Mouse (Mus musculus) olfactory bulb, adult 2 months (tissue): ENCODE data around the gene Xpo1. TPM values are rescaled to one million over a fixed set of nuclear protein-coding genes. Genes with fewer than 3 reads are reported as not detected.
"Not testable (repeated sequence)": the region's sequence is repeated elsewhere in the genome, so short reads cannot be mapped to it uniquely, and the experiment has no call there.

Source experiments
- H3K27ac ChIP-seq: fragments of 200-500 bp; 2 replicates; pipeline ENCODE4 v1.5.1; 2012; ENCODE audit warnings: low read depth, low read length; ENCODE audit not compliant: insufficient read depth
- H3K4me1 ChIP-seq: fragments of 200-500 bp; 2 replicates; pipeline ENCODE4 v1.6.1; 2012; ENCODE audit warnings: low read length; ENCODE audit not compliant: control insufficient read depth, insufficient read depth
- H3K4me3 ChIP-seq: fragments of 200-500 bp; 2 replicates; pipeline ENCODE4 v1.5.1; 2012; ENCODE audit warnings: mild to moderate bottlenecking, low read depth, low read length, moderate library complexity; ENCODE audit not compliant: insufficient read depth
- CTCF ChIP-seq: fragments of 200-500 bp; IDR thresholded peaks from 2 replicates; pipeline ENCODE4 v1.5.1; 2012; ENCODE audit warnings: low read depth, mild to moderate bottlenecking, low read length, moderate library complexity; ENCODE audit not compliant: insufficient read depth
- POLR2A ChIP-seq: fragments of 200-500 bp; IDR thresholded peaks from 2 replicates; pipeline ENCODE4 v1.6.1; 2012; ENCODE audit warnings: mild to moderate bottlenecking, low read depth, low read length, moderate library complexity; ENCODE audit not compliant: insufficient read depth
- WGBS: fragments of 180-500 bp; shearing (Covaris S2); methylation state at CpG from one replicate; pipeline ENCODE4 v1.1.7; 2018; 5-methylcytosine and 5-hydroxymethylcytosine counted together
- polyA plus RNA-seq: library from polyadenylated mRNA; stranded (reverse); fragments of >200 nt; gene quantifications from 2 replicates; pipeline ENCODE4 v1.2.4, GENCODE M21; 2012; ENCODE audit warnings: low replicate concordance; ENCODE audit not compliant: missing spikeins, insufficient read depth, insufficient read length

Xpo1 gene
- polyA plus RNA-seq, 1 experiment = not detected

DNA sequence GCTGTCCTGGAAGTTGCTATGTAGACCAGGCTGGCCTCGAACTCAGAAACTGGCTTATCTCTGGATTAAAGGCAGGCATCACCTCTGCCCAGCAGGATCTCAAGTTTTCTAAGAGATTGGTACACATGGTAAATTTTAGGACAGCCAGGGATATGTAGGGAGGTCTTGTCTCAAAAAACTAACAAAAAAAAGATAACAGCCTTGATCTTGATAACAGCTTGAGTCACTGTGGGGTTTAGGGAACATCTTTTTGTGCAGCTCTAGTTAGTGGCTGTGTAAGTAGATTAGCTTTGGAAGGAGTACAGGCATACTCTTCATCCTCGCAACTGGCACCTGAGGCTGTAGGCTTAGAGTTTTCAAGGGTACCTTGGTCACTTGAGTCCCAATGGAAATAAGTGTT, 41.5 kb downstream of the Xpo1 start:
- no peak for TF ChIP-seq CTCF
- TF ChIP-seq POLR2A = no peak
- no peaks in the 10 kb centered on the region for H3K4me1 ChIP-seq
- WGBS = 95% methylated on average over 2 of the region's 2 CpGs

DNA sequence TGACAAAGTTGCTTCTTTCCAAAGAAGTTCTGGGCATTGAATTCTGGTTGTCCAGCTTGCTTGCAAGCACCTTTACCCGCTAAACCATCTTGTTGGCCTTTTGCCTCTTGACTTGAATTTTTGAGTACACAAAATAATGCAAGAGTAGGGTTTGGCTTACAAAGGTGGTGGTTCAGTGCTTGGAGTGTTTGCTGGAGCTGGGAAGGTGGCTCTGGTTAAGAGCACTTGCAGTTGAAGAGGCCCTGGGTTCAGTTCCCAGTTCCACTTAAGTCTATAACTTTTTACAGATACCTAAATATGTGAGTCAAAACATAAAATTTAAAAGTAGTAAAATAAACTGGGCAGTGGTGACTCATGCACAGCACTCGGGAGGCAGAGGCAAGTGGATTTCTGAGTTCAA, 42.5 kb downstream of the Xpo1 start:
- WGBS = 95% methylated on average over 2 of the region's 2 CpGs
- Histone ChIP-seq H3K27ac (no peak overlapping the region), H3K4me1 (no peaks in the 10 kb centered on the region), H3K4me3 (no peak overlapping the region)
- TF ChIP-seq POLR2A (no peak), CTCF (no peak)

More for the DNA sequence above, 41.5 kb downstream of the Xpo1 start:
- H3K27ac ChIP-seq = no peak overlapping the region
- H3K4me3 ChIP-seq = no peak overlapping the region

DNA sequence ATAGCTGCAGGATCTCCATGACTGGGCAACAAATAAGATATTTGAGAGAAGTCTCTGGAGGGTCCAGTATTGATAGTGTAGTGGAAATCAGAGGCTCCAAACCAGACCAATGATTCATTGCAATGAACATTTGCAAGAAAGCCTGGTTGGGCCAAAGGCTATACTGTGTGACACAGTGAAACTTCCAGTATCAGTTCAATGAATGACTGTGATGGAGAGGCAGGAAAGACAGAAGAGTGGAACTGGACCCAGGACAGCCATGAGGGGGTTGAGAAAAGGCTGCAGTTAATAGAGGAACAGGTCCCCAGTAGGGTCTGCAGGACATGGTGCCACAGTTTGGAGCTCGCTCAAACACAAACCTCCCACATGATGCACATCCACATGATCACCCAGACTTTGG, 44.1 kb downstream of the Xpo1 start:
- Histone ChIP-seq H3K4me3 (no peak overlapping the region), H3K27ac (no peak overlapping the region), H3K4me1 (no peaks in the 10 kb centered on the region)
- WGBS = 90% methylated on average over 1 of the region's 1 CpGs
- no peak for TF ChIP-seq POLR2A
- TF ChIP-seq CTCF = no peak

- TF ChIP-seq POLR2A = no peak
- TF ChIP-seq CTCF = no peak
- Histone ChIP-seq H3K4me3 (no peak overlapping the region), H3K27ac (no peak overlapping the region), H3K4me1 (no peaks in the 10 kb centered on the region)
- 73% methylated on average over 1 of the region's 1 CpGs for WGBS
Observed at GRCm38 (mm10) chr11:23303126-23303525, 47.3 kb downstream of the Xpo1 start.

DNA sequence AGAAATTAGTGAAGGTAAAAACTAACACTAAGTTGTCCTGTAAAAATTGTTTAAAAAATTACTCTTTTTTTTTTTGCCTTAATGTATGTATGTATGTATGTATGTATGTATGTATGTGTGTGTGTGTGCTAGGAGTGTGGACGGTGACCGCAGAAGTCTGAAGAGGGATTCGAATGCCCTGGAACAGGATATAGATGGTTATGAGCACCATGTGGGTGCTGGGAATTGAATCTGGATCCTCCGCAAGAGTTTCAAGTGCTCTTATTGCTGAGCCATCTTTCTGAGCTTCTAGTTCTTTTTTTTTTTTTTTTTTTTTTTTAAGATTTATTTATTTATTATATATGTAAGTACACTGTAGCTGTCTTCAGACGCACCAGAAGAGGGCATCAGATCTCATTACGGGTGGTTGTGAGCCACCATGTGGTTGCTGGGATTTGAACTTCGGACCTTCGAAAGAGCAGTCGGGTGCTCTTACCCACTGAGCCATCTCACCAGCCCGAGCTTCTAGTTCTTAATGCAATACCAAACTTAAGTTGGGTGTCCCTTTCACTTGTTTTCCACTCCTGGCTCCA, 49.3 kb downstream of the Xpo1 start:
- H3K27ac ChIP-seq, H3K4me1 ChIP-seq: not testable (repeated sequence)
- H3K4me3 ChIP-seq = peak overlapping the region; percentile 75
- WGBS = 34% methylated on average over 10 of the region's 10 CpGs

DNA sequence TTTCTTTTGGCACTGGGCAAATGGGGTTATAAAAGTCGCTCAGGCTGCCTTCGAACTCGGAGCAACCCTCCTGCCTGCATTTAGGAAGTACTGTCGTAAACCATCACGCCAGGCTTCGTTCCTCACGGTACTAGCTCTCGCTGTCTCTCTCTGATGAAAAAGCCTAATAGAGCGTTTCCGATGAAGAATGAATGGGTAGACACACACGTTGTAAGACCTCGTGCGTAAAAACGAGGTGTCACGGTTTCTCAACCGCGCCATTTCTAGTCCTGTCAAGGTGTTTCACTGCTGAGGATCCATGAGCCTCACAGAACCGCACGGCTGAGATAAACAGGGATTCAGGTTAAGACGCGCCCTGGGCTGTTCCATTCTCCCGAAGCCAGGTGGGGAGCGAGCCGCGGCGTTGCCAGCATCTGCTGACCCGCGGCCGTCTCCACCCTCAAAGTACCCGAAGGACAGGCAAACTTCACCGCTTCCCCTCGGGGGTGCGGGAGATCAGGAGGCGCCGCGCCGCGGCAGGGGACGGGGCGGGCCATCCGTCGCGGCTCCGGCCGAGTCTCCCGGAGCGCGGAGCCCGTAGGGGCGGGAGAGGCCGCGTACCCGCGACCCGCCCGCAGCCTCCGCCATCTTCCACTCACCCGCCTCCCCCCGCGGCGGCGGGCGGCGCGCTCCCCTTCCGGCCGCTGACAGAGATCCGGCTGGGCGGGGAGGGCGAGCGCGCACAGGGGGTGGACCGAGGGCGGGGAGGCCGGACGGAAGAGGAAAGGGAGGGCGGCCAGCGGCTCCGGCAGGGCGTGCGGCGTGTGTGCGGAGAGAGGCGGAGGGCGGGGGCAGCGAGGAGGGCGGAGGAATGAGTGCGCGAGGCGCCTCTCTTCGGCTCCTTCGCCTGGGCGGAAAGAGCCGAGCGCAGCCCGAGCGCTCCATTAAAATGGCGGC, 50.1 kb downstream of the Xpo1 start:
- peak overlapping the region; percentile 75 for H3K4me3 ChIP-seq
- H3K27ac ChIP-seq = peak overlapping the region; percentile 76
- H3K4me1 ChIP-seq = peaks cover 2% of the 10 kb centered on the region; the same call in 1 of the 2 replicates
- TF ChIP-seq POLR2A = peak; percentile 91
- TF ChIP-seq CTCF = no peak
- under 1% methylated on average over 97 of the region's 98 CpGs for WGBS

DNA sequence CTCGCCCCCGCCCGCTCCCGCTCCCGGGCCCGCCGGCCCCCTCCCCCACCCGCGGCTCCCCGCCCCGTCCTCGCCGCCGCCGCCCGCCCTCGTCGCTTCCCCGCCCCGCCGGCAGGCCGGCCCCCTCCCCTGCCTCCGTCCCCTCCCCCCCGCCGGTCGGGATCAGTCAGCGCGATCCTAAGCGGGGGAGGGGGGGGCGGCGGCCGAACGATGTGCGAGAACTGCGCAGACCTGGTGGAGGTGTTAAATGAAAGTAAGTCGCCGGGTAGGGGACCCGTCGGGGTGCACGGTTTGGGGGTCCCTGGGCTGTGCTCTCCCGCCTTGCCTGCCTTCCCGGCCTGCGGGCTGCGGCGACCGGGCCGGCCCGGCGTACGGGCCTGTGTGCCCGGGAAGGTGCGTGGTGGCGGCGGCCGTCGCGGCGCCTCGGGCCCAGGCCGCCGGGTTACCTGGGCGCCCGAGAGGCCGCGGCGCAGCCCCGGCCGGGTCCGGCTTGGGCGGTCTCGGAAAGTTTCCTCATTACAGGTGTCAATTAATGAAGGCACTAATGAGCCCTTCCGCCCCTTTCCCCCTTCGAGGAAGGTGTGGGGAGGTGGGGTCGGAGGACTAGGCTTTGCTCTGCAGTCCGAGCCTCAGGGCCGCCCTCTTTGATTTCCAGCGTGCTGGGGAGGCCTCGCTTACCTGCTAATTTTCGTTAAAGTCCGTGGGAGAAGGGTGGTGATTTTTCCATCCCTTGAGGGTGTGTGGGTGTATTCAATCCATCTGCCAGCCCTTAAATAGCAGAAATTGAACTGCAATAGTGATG, 51.1 kb downstream of the Xpo1 start, which contains the start of gene Usp34:
TSS of gene Usp34 (plus strand) at position 132 of the 802 bp plus-strand sequence.
- TF ChIP-seq CTCF = no peak
- TF ChIP-seq POLR2A = no peak
- WGBS = 1% methylated on average over 59 of the region's 80 CpGs
- peak within 1 kb of the TSS; percentile 100 for H3K4me3 ChIP-seq
- peak within 1 kb of the TSS; percentile 76 for H3K27ac ChIP-seq
- peaks cover 2% of the 10 kb centered on the region; the same call in 1 of the 2 replicates for H3K4me1 ChIP-seq

DNA sequence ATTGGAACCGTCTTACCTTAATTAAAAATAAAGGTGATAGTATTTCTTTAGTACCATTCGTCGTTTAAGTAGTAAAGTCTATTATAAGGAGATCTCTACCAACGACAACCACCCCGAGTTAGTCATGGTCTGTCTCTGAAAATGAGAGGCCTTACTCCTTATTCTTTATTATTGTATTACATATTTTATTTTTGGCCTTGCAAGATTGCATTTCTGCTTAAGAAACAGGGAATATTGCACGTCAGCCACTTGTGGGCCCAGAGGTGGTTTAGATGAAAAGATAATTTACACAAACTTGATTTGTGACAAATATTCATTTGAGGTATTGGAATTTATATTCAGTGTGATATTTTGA, 51.7 kb downstream of the Xpo1 start:
- no peak for TF ChIP-seq POLR2A
- TF ChIP-seq CTCF = no peak
- 1% methylated on average over 6 of the region's 6 CpGs for WGBS
- Histone ChIP-seq H3K4me1 (peaks cover 2% of the 10 kb centered on the region; the same call in 1 of the 2 replicates), H3K4me3 (peak overlapping the region; percentile 100), H3K27ac (no peak overlapping the region)

GRCm38 (mm10) chr11:23313496-23313895, 57.7 kb downstream of the Xpo1 start:
- 95% methylated on average over 1 of the region's 1 CpGs for WGBS
- H3K4me3 ChIP-seq = no peak overlapping the region
- no peak overlapping the region for H3K27ac ChIP-seq
- H3K4me1 ChIP-seq = no peaks in the 10 kb centered on the region
- TF ChIP-seq POLR2A = no peak
- TF ChIP-seq CTCF = no peak
